Mouse (Mus musculus) midbrain, embryonic 12.5 days (tissue): ENCODE results near the gene Pla2g7. TPM values are rescaled to one million over a fixed set of nuclear protein-coding genes. Genes with fewer than 3 reads are reported as not detected.

Source experiments
- ATAC-seq: fragments of 200-750 bp; cut with Nextera tagmentation; 2 replicates; pipeline ENCODE4 v1.8.0; 2017; ENCODE audit warnings: low read depth, moderate TSS enrichment, moderate library complexity; ENCODE audit not compliant: low FRiP score
- H3K27ac ChIP-seq: fragments of 300-500 bp; sonication (generic); replicated peaks from 2 replicates; pipeline ENCODE4 v1.5.1; 2016; ENCODE audit warnings: mild to moderate bottlenecking
- H3K27me3 ChIP-seq: fragments of 300-500 bp; sonication (generic); 2 replicates; pipeline ENCODE4 v1.6.1; 2016; ENCODE audit warnings: mild to moderate bottlenecking
- H3K36me3 ChIP-seq: fragments of 300-500 bp; sonication (generic); 2 replicates; pipeline ENCODE4 v1.6.1; 2016
- H3K4me1 ChIP-seq: fragments of 300-500 bp; sonication (generic); 2 replicates; pipeline ENCODE4 v1.6.1; 2016
- H3K4me2 ChIP-seq: fragments of 300-500 bp; sonication (generic); replicated peaks from 2 replicates; pipeline ENCODE4 v1.6.1; 2016; ENCODE audit warnings: mild to moderate bottlenecking, moderate library complexity
- H3K4me3 ChIP-seq: fragments of 300-500 bp; sonication (generic); 2 replicates; pipeline ENCODE4 v1.5.1; 2016; ENCODE audit warnings: mild to moderate bottlenecking
- H3K9ac ChIP-seq: fragments of 300-500 bp; sonication (generic); replicated peaks from 2 replicates; pipeline ENCODE4 v1.6.1; 2016; ENCODE audit warnings: mild to moderate bottlenecking, moderate library complexity
- H3K9me3 ChIP-seq: fragments of 300-500 bp; sonication (generic); 2 replicates; pipeline ENCODE4 v1.6.1; 2016; ENCODE audit warnings: mild to moderate bottlenecking
- WGBS: fragments of 180-500 bp; shearing (Covaris S2); methylation state at CpG from one replicate; pipeline ENCODE4 v1.1.7; 2016; 5-methylcytosine and 5-hydroxymethylcytosine counted together
- polyA plus RNA-seq: library from polyadenylated mRNA; unstranded; fragments of >200 nt; fragmentation: Nextera tagmentation; extraction: Ambion mirVana; gene quantifications from 2 replicates; pipeline ENCODE4 v1.2.1, GENCODE M21; 2016

Pla2g7 gene
- polyA plus RNA-seq, 1 experiment from 2014 or later = 4.9 TPM

DNA sequence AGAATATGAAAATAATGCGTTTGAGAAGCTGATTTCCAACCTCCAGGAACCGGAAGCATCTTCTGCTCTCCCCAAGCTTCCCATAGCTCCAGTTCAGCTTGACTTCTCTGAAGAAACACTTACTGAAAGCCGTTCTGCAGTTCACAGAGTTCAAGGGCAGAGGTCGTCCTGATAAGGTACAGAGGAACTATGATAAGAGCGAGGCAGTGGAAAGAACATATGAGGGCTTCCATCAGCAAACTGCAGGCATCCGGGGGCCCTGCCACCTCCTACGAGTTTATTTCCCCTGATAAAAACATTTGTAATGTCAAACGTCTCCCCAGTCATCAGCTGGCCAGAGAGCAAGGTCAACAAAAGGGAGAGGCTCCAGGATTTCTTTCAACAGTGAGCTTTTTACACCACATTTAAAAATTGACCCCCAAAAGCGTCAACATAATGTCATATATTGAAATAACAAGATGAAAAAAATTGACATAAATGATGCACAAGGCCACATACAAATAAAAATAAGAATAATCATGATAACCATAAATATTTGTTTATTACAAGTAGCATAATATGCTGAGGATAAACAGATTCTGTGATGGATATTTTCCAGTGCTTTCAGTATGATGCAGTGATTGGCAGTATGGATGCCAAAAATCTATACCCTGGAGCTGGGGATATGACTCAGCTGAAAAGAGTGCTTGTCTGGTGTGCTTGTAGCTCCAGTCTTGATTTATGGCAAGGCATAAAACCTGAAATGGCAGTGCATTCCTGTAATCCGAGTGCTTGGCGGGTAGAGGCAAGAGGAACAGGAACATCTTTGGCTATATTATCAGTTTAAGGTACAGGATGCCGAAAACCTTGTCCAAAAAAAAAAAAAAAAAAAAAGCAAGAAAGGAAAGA is 13.1 kb upstream of the Pla2g7 start:
- no peaks in the 10 kb centered on the region for H3K27me3 ChIP-seq
- H3K9ac ChIP-seq = no peak overlapping the region
- H3K4me1 ChIP-seq = peaks cover 8% of the 10 kb centered on the region; the same call in 1 of the 2 replicates
- H3K27ac ChIP-seq = no peak overlapping the region
- WGBS = 87% methylated on average over 12 of the region's 12 CpGs
- H3K36me3 ChIP-seq = no peaks in the 10 kb centered on the region
- no peak overlapping the region for H3K4me2 ChIP-seq
- no peaks in the 10 kb centered on the region for H3K9me3 ChIP-seq
- no peak for ATAC-seq
- H3K4me3 ChIP-seq = no peak overlapping the region

DNA sequence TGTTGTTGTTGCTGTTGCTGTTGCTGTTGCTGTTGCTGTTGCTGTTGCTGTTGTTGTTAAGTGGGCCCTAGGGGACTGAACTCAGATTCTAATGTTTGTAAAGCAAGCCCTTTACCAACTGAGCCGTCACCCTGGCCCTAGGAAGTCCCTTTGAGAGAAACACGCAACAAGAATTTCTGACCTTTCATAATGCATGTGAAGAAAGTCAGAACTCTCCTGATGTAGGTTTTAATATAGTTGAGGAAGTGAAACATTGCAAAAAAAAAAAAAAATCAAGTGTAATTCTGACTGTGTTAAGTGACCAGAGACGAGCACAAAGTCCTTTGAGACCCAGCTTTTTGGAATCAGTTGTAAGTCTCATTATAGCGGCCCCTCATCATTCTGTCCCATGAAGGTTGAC is 10.8 kb upstream of the Pla2g7 start:
- H3K9me3 ChIP-seq = no peaks in the 10 kb centered on the region
- no peak overlapping the region for H3K9ac ChIP-seq
- no peaks in the 10 kb centered on the region for H3K36me3 ChIP-seq
- H3K4me1 ChIP-seq = peaks cover 4% of the 10 kb centered on the region; the same call in 1 of the 2 replicates
- 78% methylated on average over 4 of the region's 4 CpGs for WGBS
- no peak overlapping the region for H3K4me3 ChIP-seq
- ATAC-seq = no peak
- H3K27me3 ChIP-seq = no peaks in the 10 kb centered on the region
- no peak overlapping the region for H3K27ac ChIP-seq
- H3K4me2 ChIP-seq = no peak overlapping the region

DNA sequence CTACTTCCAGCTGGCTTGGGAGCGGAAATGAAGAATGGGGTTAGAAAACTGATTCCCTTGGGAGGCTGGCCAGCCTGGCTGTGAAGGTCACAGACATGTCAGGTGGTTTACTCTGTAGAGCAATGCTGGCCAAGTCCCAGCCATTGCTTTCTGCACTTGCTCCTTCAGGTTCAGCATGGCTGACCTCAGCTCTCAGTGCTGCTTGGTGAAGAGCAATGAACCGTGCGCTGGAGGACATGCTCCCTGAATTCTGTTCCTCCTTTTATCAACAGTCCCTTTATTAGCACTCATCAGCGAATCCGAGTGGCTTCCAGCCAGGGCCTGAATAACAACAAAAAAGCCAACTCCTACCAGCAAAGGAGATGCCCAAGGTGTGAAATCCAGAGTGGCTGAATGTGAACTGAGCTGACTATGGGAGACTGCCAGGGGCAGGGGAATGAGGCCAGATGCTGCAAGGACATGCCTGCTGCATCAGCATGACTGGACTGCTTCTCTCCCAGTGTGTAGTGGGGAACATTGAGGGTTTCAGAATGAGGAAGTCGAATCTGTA is 10.3 kb upstream of the Pla2g7 start:
- Histone ChIP-seq H3K9ac (no peak overlapping the region), H3K36me3 (no peaks in the 10 kb centered on the region), H3K4me2 (no peak overlapping the region), H3K4me3 (no peak overlapping the region), H3K27ac (no peak overlapping the region), H3K9me3 (no peaks in the 10 kb centered on the region), H3K27me3 (no peaks in the 10 kb centered on the region), H3K4me1 (peaks cover 4% of the 10 kb centered on the region; the same call in 1 of the 2 replicates)
- ATAC-seq = no peak
- 35% methylated on average over 6 of the region's 6 CpGs for WGBS

DNA sequence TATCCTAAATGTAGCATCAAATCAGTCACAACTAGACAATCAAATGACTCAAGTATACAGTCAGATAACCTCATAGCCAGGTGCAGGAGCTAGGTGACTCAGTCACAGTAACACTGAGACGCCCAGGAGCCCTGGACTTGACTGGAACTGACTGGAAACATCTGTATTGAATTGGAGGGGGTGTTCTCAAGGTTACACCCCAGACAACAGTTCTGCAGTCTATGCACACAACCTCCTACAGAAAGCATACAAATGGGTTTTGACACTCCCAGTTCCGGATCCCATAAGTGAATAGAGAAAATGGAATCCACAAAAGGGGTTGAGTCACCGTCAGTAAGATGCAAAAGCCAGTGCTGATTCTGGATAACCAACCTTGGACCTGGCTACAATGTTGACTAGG is 9.2 kb upstream of the Pla2g7 start:
- WGBS = 88% methylated on average over 3 of the region's 3 CpGs
- no peak for ATAC-seq
- H3K4me3 ChIP-seq = no peak overlapping the region
- peaks cover 4% of the 10 kb centered on the region; the same call in 1 of the 2 replicates for H3K4me1 ChIP-seq
- H3K27me3 ChIP-seq = no peaks in the 10 kb centered on the region
- H3K27ac ChIP-seq = no peak overlapping the region
- no peaks in the 10 kb centered on the region for H3K36me3 ChIP-seq
- no peaks in the 10 kb centered on the region for H3K9me3 ChIP-seq
- no peak overlapping the region for H3K9ac ChIP-seq
- H3K4me2 ChIP-seq = no peak overlapping the region

DNA sequence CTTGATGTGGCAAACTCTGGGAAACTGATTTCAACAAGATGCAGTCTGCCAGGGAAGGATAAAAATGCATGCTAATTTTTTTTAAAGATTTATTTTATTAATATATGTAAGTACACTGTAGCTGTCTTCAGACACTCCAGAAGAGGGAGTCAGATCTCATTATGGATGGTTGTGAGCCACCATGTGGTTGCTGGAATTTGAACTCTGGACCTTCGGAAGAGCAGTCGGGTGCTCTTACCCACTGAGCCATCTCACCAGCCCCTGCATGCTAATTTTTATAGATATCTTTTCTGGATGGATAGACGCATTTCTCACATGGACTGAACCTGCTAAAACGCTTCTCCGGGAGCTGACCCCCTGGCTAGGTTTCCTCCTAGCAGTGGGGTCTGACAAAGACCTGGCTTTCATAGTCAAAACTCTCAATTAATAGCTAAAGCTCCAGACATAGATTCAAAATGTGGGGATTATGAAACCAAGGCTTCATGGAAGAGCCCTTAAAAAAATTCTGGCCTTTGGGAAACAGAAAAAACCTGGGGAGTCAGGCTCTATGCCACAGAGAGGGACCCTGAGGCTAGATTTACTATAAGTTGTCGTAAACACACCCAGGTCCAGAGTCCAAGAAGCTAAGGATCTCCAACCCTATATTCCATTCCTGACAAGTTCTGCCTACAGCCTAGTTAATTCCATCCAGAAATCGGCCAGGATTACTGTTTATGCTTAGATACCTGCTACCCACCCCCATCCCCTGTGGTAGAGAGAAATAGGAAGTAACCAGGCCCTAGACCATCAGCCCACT is 4.5 kb upstream of the Pla2g7 start:
- Histone ChIP-seq H3K4me1 (0 out of 2 replicates have a peak, but pooled peaks cover 2% of the 10 kb centered on the region), H3K9me3 (no peaks in the 10 kb centered on the region), H3K9ac (no peak overlapping the region), H3K4me2 (no peak overlapping the region), H3K36me3 (no peaks in the 10 kb centered on the region), H3K4me3 (no peak overlapping the region), H3K27me3 (no peaks in the 10 kb centered on the region; the same call in 1 of the 2 replicates), H3K27ac (no peak overlapping the region)
- no peak for ATAC-seq
- 88% methylated on average over 7 of the region's 7 CpGs for WGBS

DNA sequence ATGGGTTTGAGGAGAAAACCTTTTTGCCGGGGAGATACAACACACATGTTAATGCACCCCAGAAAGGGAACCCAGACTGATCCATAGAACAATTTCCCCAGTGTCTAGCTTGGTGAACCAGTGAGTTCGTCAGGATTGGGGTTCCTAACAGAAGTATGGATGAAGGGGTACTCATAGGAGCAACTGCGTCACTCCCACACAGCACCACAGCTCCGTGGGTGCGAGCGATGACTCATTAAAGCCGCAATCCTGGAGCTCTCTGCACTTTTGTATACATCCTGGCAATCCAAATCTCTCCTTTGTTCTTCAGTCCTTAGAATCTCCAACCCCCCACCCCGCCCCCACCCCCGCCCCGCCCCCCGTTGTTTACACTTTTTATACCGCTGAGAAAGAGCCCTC is 306 bp upstream of the Pla2g7 start:
- Histone ChIP-seq H3K27ac (no peak overlapping the region), H3K4me1 (0 out of 2 replicates have a peak, but pooled peaks cover 6% of the 10 kb centered on the region), H3K9ac (peak overlapping the region; percentile 62), H3K4me3 (peak overlapping the region; percentile 45), H3K9me3 (no peaks in the 10 kb centered on the region), H3K27me3 (peaks cover 4% of the 10 kb centered on the region; the same call in 1 of the 2 replicates), H3K36me3 (no peaks in the 10 kb centered on the region), H3K4me2 (peak overlapping the region; percentile 82)
- peak; percentile 50 for ATAC-seq
- 3% methylated on average over 12 of the region's 12 CpGs for WGBS

DNA sequence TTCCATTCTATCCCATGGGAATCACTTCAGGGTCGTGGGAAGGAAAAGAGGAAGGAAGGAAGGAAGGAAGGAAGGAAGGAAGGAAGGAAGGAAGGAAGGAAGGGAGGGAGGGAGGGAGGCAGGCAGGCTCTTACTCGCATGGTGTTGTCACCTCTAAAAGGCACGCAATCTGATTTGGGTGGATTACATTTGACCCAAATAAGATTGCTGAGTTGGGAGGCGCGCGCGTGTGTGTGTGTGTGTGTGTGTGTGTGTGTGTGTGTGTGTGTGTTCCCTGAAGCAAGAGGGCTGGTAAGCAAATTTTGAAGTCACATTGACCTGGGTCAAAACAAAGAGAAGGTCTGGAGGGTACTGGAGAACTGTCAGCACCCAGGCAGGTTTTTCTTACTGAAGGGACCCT is 1.4 kb downstream of the Pla2g7 start:
- WGBS = 66% methylated on average over 7 of the region's 7 CpGs
- H3K27ac ChIP-seq = no peak overlapping the region
- H3K9me3 ChIP-seq = no peaks in the 10 kb centered on the region
- H3K36me3 ChIP-seq = no peaks in the 10 kb centered on the region
- peaks cover 4% of the 10 kb centered on the region; the same call in 1 of the 2 replicates for H3K27me3 ChIP-seq
- H3K4me2 ChIP-seq = no peak overlapping the region
- H3K4me1 ChIP-seq = peaks cover 11% of the 10 kb centered on the region; the same call in 1 of the 2 replicates
- H3K9ac ChIP-seq = no peak overlapping the region
- ATAC-seq = no peak
- H3K4me3 ChIP-seq = no peak overlapping the region

DNA sequence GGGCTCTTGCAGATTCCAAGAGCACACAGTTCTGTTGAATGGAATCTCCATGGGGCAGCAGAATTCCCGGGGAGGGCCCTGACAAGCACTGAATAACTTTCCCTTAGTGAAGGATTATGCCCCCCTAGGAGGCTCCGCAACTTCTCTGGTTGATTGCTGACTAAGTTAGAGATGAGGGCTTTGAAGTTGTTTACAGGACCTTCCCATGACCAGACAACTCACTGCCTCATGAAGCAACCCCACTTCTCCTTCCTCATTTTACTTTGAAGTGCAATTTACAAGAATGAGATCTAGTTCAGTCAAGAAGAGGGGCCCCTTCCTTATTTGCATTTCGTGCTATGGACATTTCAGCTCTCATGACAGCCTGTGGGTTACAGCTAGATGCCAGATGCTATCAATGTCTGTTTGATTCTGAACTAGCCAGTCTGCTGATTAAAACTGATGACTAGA is 5.8 kb downstream of the Pla2g7 start:
- Histone ChIP-seq H3K9me3 (no peaks in the 10 kb centered on the region), H3K9ac (no peak overlapping the region), H3K27me3 (peaks cover 2% of the 10 kb centered on the region; the same call in 1 of the 2 replicates), H3K4me3 (no peak overlapping the region), H3K27ac (no peak overlapping the region), H3K4me1 (peaks cover 7% of the 10 kb centered on the region; the same call in 1 of the 2 replicates), H3K4me2 (no peak overlapping the region), H3K36me3 (no peaks in the 10 kb centered on the region)
- WGBS = 13% methylated on average over 3 of the region's 3 CpGs
- ATAC-seq = peak; percentile 19; the same call in 1 of the 2 replicates

DNA sequence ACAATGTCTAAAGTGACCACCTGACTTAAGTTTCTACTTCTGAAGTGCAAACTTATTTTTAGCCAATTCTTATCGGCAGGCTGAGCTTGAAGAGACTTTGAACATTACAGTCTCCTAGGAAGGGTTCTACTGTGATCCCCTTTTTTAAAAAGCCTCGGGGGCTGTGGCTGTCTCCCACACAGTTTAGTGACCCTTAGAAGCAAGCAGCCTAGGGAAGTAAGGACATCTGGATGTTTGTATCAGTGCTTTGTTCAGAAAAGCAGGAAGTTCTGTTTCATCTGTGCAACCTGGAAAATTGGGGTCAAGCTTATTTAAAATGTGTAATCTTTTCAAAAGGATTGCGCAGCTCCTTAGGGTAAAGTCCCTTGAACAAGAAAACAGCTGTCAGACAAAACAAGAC is 12.6 kb downstream of the Pla2g7 start:
- H3K4me3 ChIP-seq = no peak overlapping the region
- H3K9me3 ChIP-seq = no peaks in the 10 kb centered on the region
- H3K36me3 ChIP-seq = no peaks in the 10 kb centered on the region
- peak overlapping the region; percentile 2; the same call in 1 of the 2 replicates for H3K4me2 ChIP-seq
- H3K9ac ChIP-seq = no peak overlapping the region
- ATAC-seq = no peak
- H3K4me1 ChIP-seq = peaks cover 10% of the 10 kb centered on the region
- 20% methylated on average over 3 of the region's 3 CpGs for WGBS
- peak overlapping the region; percentile 40; the same call in 1 of the 2 replicates for H3K27ac ChIP-seq
- H3K27me3 ChIP-seq = no peaks in the 10 kb centered on the region

DNA sequence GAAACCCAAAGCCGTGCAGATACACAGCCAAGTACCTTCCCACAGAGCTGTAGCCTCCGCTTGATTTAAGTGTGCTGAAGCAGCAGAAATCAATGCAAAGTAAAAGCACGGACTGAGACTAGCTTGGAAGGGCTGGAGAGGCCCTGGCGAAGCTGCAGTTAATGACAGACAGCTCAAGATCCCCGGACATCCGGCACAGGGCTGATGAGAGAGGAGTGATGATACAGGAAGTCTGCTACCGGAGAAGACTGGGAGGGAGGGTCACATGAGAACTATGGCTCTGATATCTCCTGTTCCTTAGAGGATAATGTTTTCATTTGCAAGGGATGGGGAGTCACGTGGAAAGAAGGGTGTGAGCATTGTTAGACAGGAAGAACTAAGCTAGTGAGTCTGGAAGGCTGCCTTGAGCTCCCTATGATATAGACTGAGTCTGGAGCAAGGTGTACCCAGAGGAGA is 13.1 kb downstream of the Pla2g7 start:
- peak overlapping the region; percentile 2; the same call in 1 of the 2 replicates for H3K4me2 ChIP-seq
- no peak overlapping the region for H3K4me3 ChIP-seq
- no peaks in the 10 kb centered on the region for H3K27me3 ChIP-seq
- H3K36me3 ChIP-seq = no peaks in the 10 kb centered on the region
- no peak overlapping the region for H3K9ac ChIP-seq
- H3K9me3 ChIP-seq = no peaks in the 10 kb centered on the region
- ATAC-seq = peak; percentile 49; the same call in 1 of the 2 replicates
- peaks cover 10% of the 10 kb centered on the region for H3K4me1 ChIP-seq
- H3K27ac ChIP-seq = peak overlapping the region; percentile 40
- WGBS = 27% methylated on average over 8 of the region's 8 CpGs

DNA sequence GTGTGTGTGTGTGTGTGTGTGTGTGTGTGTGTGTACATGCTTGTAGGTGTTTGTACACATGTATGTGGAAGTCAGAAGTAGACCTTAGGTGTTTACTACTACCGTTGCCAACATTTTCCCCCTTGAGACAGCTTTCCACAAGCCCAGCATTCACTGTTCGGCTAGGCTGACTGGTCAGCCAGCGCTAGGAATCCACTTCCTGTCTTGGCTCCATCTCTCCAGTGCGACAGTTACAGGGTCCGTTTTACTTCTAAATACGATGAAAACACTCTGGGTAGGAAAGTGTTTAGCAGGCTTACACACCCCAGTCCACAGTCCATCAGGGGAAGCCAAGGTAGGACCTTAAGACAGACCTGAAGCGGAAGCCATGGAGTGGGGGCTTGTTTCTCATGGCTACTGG is 16.9 kb downstream of the Pla2g7 start:
- Histone ChIP-seq H3K4me2 (no peak overlapping the region), H3K4me1 (peaks cover 10% of the 10 kb centered on the region), H3K9me3 (no peaks in the 10 kb centered on the region), H3K9ac (no peak overlapping the region), H3K27ac (no peak overlapping the region), H3K4me3 (no peak overlapping the region), H3K27me3 (no peaks in the 10 kb centered on the region), H3K36me3 (no peaks in the 10 kb centered on the region)
- ATAC-seq = no peak
- WGBS = 89% methylated on average over 7 of the region's 7 CpGs
